Mouse (Mus musculus): ENCODE data around the gene Serpina3j. TPM values are rescaled to one million over a fixed set of nuclear protein-coding genes. Genes with fewer than 3 reads are reported as not detected.
"Not testable (repeated sequence)": the region's sequence is repeated elsewhere in the genome, so short reads cannot be mapped to it uniquely, and the experiment has no call there.

Serpina3j gene
- not detected for total RNA-seq (2021)
- long read RNA-seq, experiment 1: 0 reads
- long read RNA-seq, experiment 2: 0 reads

- no peak for DNase-seq
Measured at GRCm38 (mm10) chr12:104314253-104314652, at the start of gene Serpina3j. Gene Serpina3j (plus strand): TSS chr12:104314553.

GRCm38 (mm10) chr12:104266374-104266773 lies 48.0 kb upstream of the Serpina3j start:
- no peak for DNase-seq

DNA sequence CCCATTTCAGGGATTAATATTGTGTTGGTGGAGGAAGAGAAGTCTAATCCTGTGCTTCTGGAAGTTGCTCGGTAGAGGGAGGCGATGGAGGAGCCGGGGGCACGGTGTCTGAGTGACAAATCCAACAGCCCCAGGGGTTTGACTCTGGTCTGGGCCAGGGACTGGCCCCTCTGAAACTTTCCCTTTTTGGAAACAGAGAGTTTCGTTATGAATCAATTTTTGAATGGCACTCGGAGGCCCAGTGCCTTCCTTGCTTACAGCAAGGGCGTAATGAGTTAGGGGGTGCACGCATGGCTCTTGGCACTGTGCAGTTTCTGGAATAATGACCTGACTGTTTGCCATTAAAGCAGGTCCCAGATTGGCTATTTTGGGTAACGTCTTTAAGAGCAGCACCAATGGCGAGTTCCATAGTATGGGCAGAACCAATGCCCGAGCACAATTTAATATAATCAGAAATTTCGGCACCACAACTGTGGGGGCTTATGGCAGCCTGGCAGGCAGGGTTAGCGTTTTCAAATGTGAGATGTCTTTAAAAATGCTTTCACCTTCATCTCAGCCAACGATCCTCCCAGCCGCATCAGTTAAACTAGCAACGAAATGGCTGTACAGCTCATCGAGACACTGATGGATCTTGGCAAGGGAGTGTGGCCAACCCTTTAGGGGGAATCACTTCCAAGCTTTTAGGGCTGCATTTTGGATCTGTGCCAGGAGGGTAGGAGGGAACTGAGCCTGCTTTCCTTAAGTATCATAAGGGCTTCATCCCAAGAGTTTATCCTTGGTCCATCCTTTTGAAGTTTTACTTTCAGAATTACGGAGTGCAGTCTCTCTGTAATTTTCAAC lies 35.9 kb upstream of the Serpina3j start:
- DNase-seq: no peak

GRCm38 (mm10) chr12:104279056-104279435 lies 35.3 kb upstream of the Serpina3j start:
- DNase-seq: no peak

GRCm38 (mm10) chr12:104283380-104283779 lies 31.0 kb upstream of the Serpina3j start:
- no peak for DNase-seq

- no peak for DNase-seq
Measured at GRCm38 (mm10) chr12:104288336-104288735, 26.0 kb upstream of the Serpina3j start.

- no peak for DNase-seq
Measured at GRCm38 (mm10) chr12:104289872-104290271, 24.5 kb upstream of the Serpina3j start.

DNA sequence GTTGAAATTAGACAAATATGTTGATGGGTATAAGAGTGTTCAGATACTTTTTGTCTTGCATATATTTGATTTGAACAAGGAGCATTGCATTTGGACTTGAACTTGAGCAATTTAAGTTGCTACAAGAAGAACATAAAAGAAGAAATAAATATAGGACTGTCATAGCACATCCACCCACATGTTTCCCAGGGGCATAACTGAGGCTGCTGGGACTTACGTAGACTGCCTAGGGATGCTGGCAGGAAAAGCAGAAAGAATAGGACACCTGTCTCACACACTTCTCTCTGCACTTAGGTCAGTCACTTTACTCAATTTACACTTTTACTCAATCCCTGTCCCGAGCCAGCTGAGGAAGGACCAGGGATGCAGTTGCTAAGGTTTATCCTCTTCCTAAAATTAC lies 20.4 kb upstream of the Serpina3j start:
- no peak for DNase-seq

GRCm38 (mm10) chr12:104298049-104298448 lies 16.3 kb upstream of the Serpina3j start:
- DNase-seq: no peak

DNA sequence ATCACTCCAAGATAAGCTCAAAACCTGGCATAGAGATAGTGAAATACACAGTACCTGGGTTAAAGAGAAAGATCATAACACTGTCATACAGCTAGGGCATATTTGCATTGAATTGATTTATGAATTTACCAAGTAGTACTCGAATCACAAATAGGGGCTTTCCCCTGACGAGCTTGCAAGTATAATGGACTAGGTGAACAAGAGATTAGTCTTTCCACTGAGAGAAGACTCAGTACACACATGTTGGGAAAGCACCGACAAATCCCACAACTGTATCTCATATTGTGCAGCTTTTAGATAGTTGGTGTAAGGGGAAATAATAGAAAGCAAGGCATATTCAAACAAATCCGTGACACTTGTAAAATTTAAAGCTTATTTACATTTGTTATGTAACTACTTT lies 8.4 kb upstream of the Serpina3j start:
- DNase-seq: no peak

GRCm38 (mm10) chr12:104322454-104322853 lies 8.1 kb downstream of the Serpina3j start:
- DNase-seq: no peak

DNA sequence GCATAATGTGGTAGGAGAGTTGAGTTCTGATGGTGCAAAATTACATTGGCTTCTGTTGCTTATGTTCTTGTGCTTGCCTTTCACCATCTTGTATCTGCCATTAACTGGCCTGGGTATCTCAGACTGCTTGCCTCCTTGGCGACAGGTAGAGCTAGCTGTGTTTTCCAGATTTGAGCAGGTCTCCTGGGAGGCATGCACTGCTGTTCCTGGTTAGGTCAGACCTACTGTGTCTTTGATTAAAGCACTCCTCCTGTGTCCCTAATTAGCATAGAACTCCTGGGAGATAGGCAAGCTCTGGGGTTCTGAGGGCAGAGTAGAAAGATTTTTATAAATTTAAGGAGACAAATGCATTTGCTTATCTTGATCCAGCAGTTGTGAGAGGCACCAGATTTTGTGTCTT lies 17.3 kb downstream of the Serpina3j start:
- DNase-seq: no peak

GRCm38 (mm10) chr12:104336873-104337272 lies 22.5 kb downstream of the Serpina3j start:
- DNase-seq: not testable (repeated sequence)

DNA sequence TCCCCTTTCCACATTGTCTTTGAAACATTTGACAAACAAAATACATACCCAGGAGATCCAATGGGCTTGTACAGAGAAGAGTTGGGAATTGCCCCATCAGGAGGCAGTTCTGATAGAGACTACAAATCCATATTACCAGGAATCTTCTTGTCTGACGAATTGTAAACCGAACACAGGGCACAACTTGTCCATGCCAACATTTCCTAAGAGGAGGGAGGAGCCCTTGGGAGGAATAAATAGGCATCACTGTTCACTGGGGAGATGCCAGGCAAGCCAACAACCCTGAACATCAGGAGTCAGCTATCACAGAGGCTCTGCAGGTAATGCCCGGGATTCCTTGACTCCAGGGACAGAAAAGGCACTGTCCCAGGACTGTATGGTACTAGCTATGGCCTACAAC lies 23.9 kb downstream of the Serpina3j start, which contains the start of the genes Serpina3k and Serpina3m:
Serpina3k (plus strand) TSS at position 261 of the 400 bp plus-strand sequence.
Serpina3m (plus strand) TSS at position 261 of the 400 bp plus-strand sequence.
- not testable (repeated sequence) for DNase-seq

DNA sequence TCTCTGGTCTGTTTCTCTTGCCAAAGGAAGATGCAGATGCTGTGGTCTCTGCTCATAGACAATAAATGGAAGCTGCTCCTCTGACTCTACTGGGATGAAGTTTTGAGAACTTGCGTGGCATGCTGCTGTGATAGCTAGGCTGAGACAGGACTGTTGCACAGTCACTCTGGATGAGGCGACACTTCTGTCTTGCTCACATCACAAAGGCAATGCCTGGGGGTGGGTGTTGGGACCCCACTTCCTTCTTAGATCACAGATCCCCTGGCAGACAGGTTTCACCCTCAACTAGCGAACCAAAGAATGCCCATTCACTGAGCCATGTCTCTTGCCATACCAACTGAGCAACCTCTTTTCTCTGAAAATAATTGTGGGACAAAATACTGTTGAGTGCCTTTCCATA lies 24.4 kb downstream of the Serpina3j start:
- DNase-seq: no peak

DNA sequence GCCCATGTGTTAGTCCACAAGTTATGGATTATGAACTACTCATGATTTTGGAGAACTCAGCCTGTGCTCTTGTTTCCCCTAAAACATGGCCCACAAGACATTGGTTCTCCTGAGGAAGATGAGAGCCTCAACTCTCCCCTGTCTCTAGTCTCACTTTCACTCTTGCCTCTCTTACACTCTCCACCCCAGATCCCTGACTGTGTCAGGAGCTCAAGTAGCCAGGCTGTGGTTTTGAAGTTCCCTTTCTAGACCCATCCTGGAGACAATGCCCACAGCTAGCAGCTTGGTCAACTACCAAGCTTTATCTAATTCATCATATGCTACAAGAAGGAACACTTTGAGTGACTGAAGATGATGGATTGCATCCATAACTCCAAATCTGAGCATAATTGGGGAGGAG lies 28.1 kb downstream of the Serpina3j start:
- DNase-seq: not testable (repeated sequence)

DNA sequence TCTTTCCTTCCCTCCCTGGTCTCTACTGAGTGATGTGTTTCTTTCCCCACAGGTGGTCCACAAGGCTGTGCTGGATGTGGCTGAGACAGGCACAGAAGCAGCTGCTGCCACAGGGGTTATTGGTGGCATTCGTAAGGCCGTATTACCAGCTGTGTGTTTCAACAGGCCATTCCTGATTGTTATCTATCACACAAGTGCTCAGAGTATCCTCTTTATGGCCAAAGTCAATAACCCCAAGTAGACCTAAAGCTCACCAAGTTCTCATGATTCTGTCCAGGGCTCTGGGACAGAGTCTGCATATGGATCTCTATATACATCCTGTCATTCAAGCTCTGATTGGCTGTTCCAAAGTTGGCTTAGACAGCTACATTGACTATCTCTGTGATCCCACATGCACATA lies 30.8 kb downstream of the Serpina3j start:
- DNase-seq: no peak

DNA sequence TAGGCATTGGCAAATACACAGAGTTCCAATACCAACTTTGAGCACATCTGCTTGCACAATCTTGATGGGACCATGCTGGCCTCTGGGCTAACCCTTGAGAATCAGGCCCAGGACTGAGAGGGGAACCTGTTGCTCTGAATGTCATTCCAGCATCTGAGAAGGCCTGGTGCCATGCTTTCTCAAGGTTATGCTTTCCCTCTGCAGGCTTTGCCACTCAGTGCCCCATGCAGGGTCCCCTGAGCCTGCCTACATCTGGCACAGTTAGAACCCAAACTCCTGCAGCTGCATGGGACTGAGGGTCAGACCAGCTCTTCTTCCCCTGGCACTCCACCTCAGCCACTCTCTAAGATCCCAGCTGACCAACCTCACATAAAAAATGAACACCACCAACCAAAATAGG lies 31.4 kb downstream of the Serpina3j start:
- DNase-seq: no peak

GRCm38 (mm10) chr12:104347091-104347490 lies 32.7 kb downstream of the Serpina3j start:
- DNase-seq: no peak

GRCm38 (mm10) chr12:104351812-104352211 lies 37.5 kb downstream of the Serpina3j start:
- DNase-seq: peak; percentile 19 to 62

GRCm38 (mm10) chr12:104356006-104356405 lies 41.7 kb downstream of the Serpina3j start:
- DNase-seq: no peak

- no peak for DNase-seq
Measured at GRCm38 (mm10) chr12:104369986-104370385, 55.6 kb downstream of the Serpina3j start.
